Mouse (Mus musculus): ENCODE measurements at regions not wholly inside any gene's neighbourhood (a gene's known extent, or its start where the extent isn't known, plus 50 kb on each side); places are given as distances from the start of the nearest gene placed in this dataset.

DNA sequence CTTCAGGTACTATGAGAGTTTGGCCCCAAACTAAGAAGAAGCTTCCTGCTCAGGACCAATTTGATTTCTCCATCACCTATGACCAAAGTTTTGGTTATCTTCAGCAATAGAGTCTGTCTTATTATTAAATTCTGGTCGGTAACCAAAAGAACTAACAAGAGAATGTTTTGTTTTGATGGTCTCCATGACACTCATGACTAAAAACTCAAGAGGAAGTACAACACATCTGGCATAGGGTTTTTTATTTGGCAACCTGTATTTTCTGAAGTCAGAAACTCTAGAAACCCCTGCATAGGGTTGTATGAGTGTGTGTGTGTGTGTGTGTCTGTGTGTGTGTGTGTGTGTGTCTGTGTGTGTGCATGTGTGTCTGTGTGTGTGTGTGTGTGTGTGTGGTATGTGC, 310.5 kb downstream of the Ptprc start:
- DNase-seq (ENCODE audit: low spot score in 2 of 2): no peak

DNA sequence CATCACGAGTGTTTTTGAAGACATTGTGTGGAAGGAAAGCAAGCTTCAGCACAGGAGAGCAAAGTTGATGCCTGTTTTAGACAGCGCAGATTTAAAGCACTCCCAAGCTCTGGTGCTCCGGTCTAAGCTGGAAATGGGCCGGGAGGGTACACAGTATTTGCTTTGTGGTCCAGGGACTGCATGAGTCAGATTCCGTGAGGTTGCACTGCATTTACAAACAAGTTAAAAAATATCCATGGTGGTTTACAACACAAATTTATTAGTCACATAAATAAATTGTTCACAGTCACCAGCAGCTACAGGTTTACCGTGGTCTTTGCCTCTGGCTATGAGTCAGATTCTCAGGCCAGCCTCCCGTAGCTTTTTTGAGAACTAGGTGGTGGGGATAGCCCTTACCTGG, 312.0 kb downstream of the Ptprc start:
- DNase-seq (ENCODE audit: low spot score in 2 of 2): no peak

GRCm38 (mm10) chr1:137852262-137852661, 323.2 kb downstream of the Ptprc start:
- DNase-seq (ENCODE audit: low spot score in 2 of 2): no peak

DNA sequence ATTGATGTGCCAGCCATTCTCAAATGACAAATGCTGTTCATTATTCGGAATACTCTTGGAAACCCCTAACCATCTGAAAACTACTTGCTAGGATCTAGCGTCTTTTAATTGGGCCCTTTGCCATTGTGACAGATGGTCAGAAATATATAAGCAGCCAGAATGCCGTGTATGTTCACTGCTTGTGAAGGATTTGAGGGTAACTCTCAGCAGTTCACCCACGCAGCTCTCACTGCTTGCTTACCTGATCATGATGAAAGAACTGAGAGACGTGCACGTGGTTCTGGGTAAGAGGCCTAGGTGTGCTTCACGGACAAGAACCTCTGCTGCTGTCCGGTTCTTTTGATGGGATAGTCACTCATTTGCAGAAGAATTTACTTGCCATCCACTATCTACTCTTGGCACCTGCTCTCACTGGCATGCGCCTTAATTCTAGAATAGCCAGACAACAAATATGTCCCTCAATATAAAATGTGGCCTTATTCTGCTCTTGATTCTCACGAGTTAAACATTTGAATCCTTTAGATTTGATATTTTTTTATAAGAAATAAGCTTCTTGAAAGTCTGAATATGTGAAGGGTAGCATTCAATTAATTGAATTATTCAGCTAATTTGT, 328.1 kb downstream of the Ptprc start:
- peak; percentile 41 to 71 for DNase-seq (ENCODE audit: low spot score in 2 of 2)

DNA sequence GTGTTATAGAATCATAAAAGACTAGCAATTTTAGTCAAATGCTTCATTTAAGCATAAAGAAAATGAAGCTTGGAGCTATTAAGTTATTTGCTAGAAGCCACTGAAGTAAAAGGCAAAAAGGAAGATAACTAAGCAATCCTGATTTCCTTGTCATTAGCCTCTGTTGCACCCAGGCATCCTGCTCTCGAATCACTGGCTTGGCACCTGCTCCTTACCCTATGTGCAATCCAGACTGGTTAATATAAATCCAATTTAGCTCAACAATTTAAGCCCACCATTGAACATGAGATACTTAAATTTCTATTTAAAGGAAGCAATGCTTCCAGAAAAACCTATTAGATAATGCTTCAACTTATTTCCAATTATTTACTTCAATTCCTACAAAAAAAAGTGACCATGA, 328.7 kb downstream of the Ptprc start:
- DNase-seq (ENCODE audit: low spot score in 2 of 2): no peak

GRCm38 (mm10) chr1:137840531-137840930, 335.0 kb downstream of the Ptprc start:
- DNase-seq (ENCODE audit: low spot score in 2 of 2): no peak

DNA sequence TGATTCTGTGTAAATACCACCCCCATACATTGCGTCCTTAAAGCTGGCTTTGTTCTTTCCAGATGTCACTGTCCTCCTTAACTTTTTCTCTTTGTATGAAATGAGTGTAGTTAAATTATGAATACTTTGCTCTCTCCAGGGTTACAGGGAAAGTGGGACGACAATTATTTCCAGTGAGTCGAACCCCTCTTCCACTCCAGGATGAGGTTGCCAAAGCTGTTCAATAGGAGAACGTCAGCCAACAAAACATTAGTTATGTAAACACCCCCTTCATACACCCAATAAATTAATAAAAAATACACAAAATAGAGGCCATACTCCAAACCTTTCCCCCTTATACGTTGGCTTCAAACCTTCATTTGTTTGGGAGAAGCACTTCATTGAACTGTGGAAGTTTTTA, 335.8 kb downstream of the Ptprc start:
- no peak for DNase-seq (ENCODE audit: low spot score in 2 of 2)

DNA sequence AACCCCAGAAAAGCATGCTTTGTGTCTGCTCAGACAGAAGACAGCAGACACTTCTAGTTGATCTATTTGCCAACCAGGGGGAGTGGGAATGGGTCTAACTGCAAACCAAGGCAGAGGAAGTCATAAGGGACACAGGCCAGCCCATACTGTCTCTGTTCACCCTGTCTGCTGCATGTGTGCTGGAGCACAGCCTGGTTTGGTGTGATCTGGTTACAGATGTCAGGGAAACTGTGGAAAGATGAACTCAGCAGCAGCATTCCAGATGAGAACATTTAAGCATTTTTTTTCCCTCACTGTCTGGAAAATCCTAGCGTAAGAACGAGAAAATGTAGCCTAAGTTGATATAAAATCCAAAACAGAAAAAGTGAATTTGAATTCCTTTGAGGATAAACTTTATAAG, 336.2 kb downstream of the Ptprc start:
- no peak for DNase-seq (ENCODE audit: low spot score in 2 of 2)

DNA sequence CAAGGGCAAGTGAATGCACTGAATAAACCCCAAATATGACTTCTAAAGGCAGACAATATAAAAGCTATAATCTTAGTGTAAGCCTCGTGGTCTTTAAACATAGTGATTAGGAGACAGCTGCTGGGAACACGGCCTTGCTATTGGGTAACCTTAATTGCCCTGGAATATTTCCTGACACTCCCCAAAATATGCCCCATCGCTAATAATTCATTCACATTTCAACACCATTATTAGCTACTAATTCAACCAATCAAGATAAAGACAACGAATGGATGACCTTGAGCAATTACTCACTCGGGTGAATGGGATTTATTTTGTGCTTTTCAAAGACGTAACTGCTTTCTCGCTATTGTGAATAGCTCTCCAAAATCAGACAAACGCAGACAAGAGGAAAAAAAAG, 337.2 kb downstream of the Ptprc start:
- DNase-seq (ENCODE audit: low spot score in 2 of 2): no peak

DNA sequence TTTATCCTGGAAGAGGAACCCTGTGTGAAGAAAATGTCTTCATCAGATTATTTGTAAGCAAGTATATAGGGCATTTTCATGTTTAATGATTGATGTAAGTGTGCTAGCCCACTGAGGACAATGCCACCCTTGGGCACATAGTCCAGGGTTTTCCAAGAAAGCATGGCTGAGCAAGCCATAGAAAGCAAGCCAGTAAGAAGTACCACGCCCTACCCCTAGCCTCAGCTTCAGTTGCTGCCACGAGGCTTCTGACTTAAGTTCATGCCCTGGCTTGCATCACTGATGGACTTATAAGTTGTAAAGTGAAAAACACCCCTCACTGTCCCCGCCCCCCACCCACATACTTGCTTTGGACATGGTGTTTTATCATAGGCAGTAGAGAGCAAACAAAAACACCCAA, 342.0 kb downstream of the Ptprc start:
- no peak for DNase-seq (ENCODE audit: low spot score in 2 of 2)

DNA sequence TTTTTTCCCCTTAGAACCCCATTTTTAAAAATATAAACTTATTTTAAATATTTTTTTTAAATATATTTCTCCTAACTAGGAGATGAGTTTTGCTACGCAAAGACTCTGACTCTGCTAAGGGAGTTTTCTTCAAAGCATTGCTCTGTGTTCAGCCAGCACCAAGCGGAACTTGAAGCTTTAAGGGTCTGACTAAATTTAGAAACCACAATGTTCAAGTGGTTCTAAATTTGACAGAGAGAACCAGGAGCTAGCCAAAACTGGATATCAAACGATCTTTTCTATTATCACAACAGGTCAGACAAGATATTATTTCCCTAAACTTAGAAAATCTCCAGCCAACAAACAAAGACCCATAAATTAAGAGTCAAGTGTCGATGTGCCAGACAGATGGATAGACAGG, 344.2 kb downstream of the Ptprc start:
- no peak for DNase-seq (ENCODE audit: low spot score in 2 of 2)

- DNase-seq (ENCODE audit: low spot score in 2 of 2): no peak
Measured at GRCm38 (mm10) chr1:137827379-137827778, 348.1 kb downstream of the Ptprc start.

GRCm38 (mm10) chr1:137815401-137815888, 360.1 kb downstream of the Ptprc start:
- no peak for DNase-seq (ENCODE audit: low spot score in 2 of 2)

DNA sequence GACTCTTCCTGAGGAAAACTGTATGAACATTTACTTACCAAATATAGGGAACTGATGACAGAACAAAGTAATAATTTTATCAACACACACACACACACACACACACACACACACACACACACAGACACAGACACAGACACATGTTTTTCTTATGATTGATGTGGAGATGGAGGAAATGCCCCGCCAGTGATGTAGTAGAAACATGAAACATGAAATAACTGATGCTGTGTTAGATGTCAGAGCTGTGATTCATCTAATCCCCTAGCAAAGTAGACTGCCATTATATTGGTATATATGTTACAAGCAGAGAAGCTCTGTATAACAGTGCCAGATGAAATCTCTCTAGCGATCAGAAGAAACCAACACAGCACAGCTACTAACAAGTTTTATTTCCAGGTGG, 361.0 kb downstream of the Ptprc start:
- DNase-seq (ENCODE audit: low spot score in 2 of 2): no peak

DNA sequence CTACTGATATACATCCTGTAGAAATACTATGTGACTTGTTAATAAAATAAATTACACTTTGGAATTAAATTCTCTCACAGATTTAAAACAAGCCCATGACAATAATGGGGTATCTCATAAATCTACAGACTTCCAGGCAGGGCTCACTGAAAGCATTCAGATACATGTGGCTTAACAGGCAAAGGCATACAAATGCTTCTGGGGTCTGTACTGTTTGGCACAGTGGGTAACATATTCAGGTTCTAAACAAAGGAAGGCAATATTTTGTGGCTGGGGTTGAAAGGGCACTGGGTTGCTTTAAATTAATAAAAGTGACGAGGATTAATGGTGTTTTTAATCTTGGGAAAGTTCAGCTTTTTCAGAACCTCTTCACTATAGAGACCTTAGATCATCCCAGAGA, 361.8 kb downstream of the Ptprc start:
- no peak for DNase-seq (ENCODE audit: low spot score in 2 of 2)

GRCm38 (mm10) chr1:137811981-137812380, 363.5 kb downstream of the Ptprc start:
- no peak for DNase-seq (ENCODE audit: low spot score in 2 of 2)

- DNase-seq (ENCODE audit: low spot score in 2 of 2): no peak
Measured at GRCm38 (mm10) chr1:137806742-137807141, 368.8 kb downstream of the Ptprc start.

- no peak for DNase-seq (ENCODE audit: low spot score in 2 of 2)
Measured at GRCm38 (mm10) chr1:137806252-137806651, 369.3 kb downstream of the Ptprc start.

DNA sequence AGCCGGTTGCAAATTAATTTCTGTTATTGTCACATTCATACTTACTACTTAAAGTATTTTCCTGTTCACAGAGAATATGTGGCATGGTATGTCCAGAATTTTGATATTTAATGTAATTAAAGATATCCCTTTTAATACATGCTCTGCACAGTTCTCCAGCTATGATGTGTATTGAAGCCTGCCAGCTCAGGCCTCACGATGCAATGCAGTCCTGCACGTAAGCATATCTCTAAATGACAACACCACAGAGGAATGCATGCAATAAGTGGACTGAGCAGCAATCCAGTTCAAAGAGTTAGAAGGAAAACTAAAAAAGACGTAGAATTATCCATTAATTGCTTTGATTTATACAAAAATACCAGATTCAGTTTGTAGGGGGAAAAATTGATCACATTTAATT, 373.4 kb downstream of the Ptprc start:
- no peak for DNase-seq (ENCODE audit: low spot score in 2 of 2)

DNA sequence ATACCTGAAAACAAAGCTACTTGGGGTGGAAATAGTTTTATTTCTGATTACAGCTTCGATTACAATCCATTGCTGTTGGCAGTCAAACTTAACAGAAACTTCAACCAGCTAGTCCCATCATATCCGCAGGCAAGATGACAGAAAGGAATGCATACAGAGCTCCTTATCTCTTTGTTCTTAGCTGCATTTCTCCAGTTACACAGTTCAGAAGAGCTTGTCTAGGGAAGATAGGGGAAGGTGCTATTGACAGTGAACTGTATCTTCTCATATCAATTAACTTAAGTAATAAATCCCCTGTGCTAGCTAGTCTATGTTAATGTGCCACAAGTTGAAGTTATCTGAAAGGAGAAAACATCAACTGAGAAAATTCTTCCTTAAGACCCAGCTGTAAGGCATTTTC, 374.8 kb downstream of the Ptprc start:
- DNase-seq (ENCODE audit: low spot score in 2 of 2): no peak

- DNase-seq (ENCODE audit: low spot score in 2 of 2): no peak
Measured at GRCm38 (mm10) chr1:137788789-137789188, 386.7 kb downstream of the Ptprc start.

- DNase-seq (ENCODE audit: low spot score in 2 of 2): peak in 1 of 2 experiments; percentile 36
Measured at GRCm38 (mm10) chr1:137786653-137787052, 388.9 kb downstream of the Ptprc start.

DNA sequence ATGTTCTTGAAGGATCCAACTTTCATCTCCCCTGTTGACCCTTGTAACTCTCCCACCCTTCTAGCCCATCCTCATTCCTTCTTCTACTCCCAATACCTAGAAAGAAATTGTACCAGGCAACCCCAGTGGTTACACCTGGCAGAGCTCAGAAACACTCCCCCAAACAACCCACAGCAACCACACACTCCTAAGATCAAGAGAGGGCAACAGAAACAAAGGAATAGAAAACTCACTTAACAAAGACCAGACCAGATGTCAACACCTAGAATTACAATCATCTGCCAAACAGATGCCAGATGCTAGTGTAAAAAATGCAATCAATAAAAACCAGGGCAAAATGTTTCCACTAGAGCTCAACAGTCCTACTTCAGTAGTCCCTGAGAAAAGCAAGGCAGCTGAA, 400.9 kb downstream of the Ptprc start:
- DNase-seq (ENCODE audit: low spot score in 2 of 2): no peak

GRCm38 (mm10) chr1:137760797-137761196, 414.7 kb downstream of the Ptprc start:
- no peak for DNase-seq (ENCODE audit: low spot score in 2 of 2)

All from right cerebral cortex, postnatal 10 days (tissue).